Mouse (Mus musculus) fibroblast of lung, adult 2 months (primary cell): ENCODE results near the gene Nckap5.
"Not testable (repeated sequence)": the region's sequence is repeated elsewhere in the genome, so short reads cannot be mapped to it uniquely, and the experiment has no call there.

Experiments used
- DNase-seq: peaks from one replicate; pipeline ENCODE4 v3.0.0-alpha.2; 2011; ENCODE audit warnings: low read depth

Nckap5 gene

GRCm38 (mm10) chr1:126830031-126830927, at the start of gene Nckap5:
Gene Nckap5 (minus strand): TSS chr1:126830799.
- peak; percentile 86 for DNase-seq

- DNase-seq, result no peak
Measured at GRCm38 (mm10) chr1:126877495-126877894, 46.9 kb upstream of the Nckap5 start.

GRCm38 (mm10) chr1:126868372-126868771, 37.8 kb upstream of the Nckap5 start:
- DNase-seq, result no peak

GRCm38 (mm10) chr1:126867912-126868311, 37.3 kb upstream of the Nckap5 start:
- no peak for DNase-seq

GRCm38 (mm10) chr1:126865591-126866086, 35.0 kb upstream of the Nckap5 start:
- no peak for DNase-seq

GRCm38 (mm10) chr1:126861816-126862215, 31.2 kb upstream of the Nckap5 start:
- DNase-seq, result no peak

- DNase-seq, result no peak
Measured at GRCm38 (mm10) chr1:126860537-126860936, 29.9 kb upstream of the Nckap5 start.

GRCm38 (mm10) chr1:126849481-126849880, 18.9 kb upstream of the Nckap5 start:
- no peak for DNase-seq

- no peak for DNase-seq
Measured at GRCm38 (mm10) chr1:126846317-126846716, 15.7 kb upstream of the Nckap5 start.

GRCm38 (mm10) chr1:126832885-126833284, 2.3 kb upstream of the Nckap5 start:
- DNase-seq, result no peak

GRCm38 (mm10) chr1:126829031-126829430, 1.6 kb downstream of the Nckap5 start:
- DNase-seq, result peak; percentile 40

- no peak for DNase-seq
Measured at GRCm38 (mm10) chr1:126824841-126825240, 5.8 kb downstream of the Nckap5 start.

GRCm38 (mm10) chr1:126822246-126822645, 8.4 kb downstream of the Nckap5 start:
- no peak for DNase-seq

- peak; percentile 93 for DNase-seq
Measured at GRCm38 (mm10) chr1:126817381-126818034, 13.1 kb downstream of the Nckap5 start.

GRCm38 (mm10) chr1:126806994-126807611, 23.5 kb downstream of the Nckap5 start:
- no peak for DNase-seq

- DNase-seq, result no peak
Measured at GRCm38 (mm10) chr1:126806548-126806947, 24.1 kb downstream of the Nckap5 start.

GRCm38 (mm10) chr1:126802405-126802804, 28.2 kb downstream of the Nckap5 start:
- DNase-seq, result no peak

- no peak for DNase-seq
Measured at GRCm38 (mm10) chr1:126801706-126802105, 28.9 kb downstream of the Nckap5 start.

- DNase-seq, result no peak
Measured at GRCm38 (mm10) chr1:126799379-126799798, 31.2 kb downstream of the Nckap5 start.

GRCm38 (mm10) chr1:126780354-126780941, 50.2 kb downstream of the Nckap5 start:
- DNase-seq, result not testable (repeated sequence)

GRCm38 (mm10) chr1:126773947-126774346, 56.7 kb downstream of the Nckap5 start:
- DNase-seq, result not testable (repeated sequence)

GRCm38 (mm10) chr1:126766971-126767370, 63.6 kb downstream of the Nckap5 start:
- DNase-seq, result peak; percentile 8
